In genomic region chr10:111378047-111378618, GRCm38 (mm10) we compare ENCODE assay signal across 11 mouse cellular contexts.
A peak's percentile ranks its signal among the peaks of the same experiment; 100 is the strongest.
DNase-seq lines count a peak whose midpoint lies in the region; ATAC-seq and TF ChIP-seq lines count a peak whose summit lies in the region.
"Had no signal": no experiment of that assay in that cellular context is flagged by ENCODE, and none has a peak within 500 bp of the region (broad histone marks: within the 10 kb centered on the region; RNA-seq: fewer than 3 reads in every experiment).

No protein-coding gene starts in this region.

- H3K4me1 ChIP-seq in ES-E14 (ENCODE audit: control insufficient read depth in 2 of 2, insufficient read depth in 2 of 2, low read length in 2 of 2, poor library complexity in 1 of 2): peaks cover 5 to 10% of the 10 kb centered on the region in 2 experiments
- H3K4me1 ChIP-seq in kidney, adult 2 months (ENCODE audit: control insufficient read depth, insufficient read depth, low read length): no peaks in the 10 kb centered on the region; the same call in 1 of the 2 replicates
- no peaks in the 10 kb centered on the region; the same call in 1 of the 2 replicates for H3K4me1 ChIP-seq in lung, embryonic 16.5 days (replicated peaks; ENCODE audit: control insufficient read depth, insufficient read depth, low read length)
- no peaks in the 10 kb centered on the region for H3K4me1 ChIP-seq in hindbrain, embryonic 14.5 days (replicated peaks; ENCODE audit: control insufficient read depth, insufficient read depth, low read length)

- no peaks in the 10 kb centered on the region for H3K9me3 ChIP-seq in ES-E14 (ENCODE audit: control insufficient read depth, insufficient read depth, low read depth, low read length)
- H3K9me3 ChIP-seq in lung, embryonic 16.5 days (ENCODE audit: control insufficient read depth, low read length): no peaks in the 10 kb centered on the region
- H3K9me3 ChIP-seq in hindbrain, embryonic 14.5 days (ENCODE audit: control insufficient read depth, low read length): no peaks in the 10 kb centered on the region
- H3K9me3 ChIP-seq: embryonic facial prominence, embryonic 13.5 days; hindbrain, embryonic 10.5 days had no signal

- TF ChIP-seq CTCF in kidney, adult 2 months (conservative IDR thresholded peaks at IDR 0.05; ENCODE audit: insufficient read depth, insufficient read length, low read depth, low read length): no peak
- no peak for TF ChIP-seq CTCF in left cerebral cortex, adult 2 months (IDR thresholded peaks at IDR 0.05)

- H3K9ac ChIP-seq in ES-E14 (ENCODE audit: insufficient read depth, low read depth, low read length, poor library complexity, severe bottlenecking): no peak overlapping the region; the same call in 1 of the 2 replicates
- H3K9ac ChIP-seq in lung, embryonic 16.5 days (ENCODE audit: low read length): no peak overlapping the region
- H3K9ac ChIP-seq in hindbrain, embryonic 14.5 days: no peak overlapping the region
- H3K9ac ChIP-seq: embryonic facial prominence, embryonic 13.5 days had no signal

- peak; percentile 70 for ATAC-seq in CD4-positive, CD25-positive, alpha-beta regulatory T cell, adult 4 months
- peak; percentile 65; the same call in 1 of the 2 replicates for ATAC-seq in lung, embryonic 16.5 days (ENCODE audit: low read depth)
- no peak for ATAC-seq in hindbrain, embryonic 14.5 days (ENCODE audit: low FRiP score)

- peak; percentile 87 for DNase-seq in ES-E14 (ENCODE audit: low read depth, low spot score)
- peak; percentile 79 for DNase-seq in kidney, adult 2 months
- DNase-seq in hindbrain, embryonic 14.5 days (ENCODE audit: low spot score): no peak
- no peak for DNase-seq in gastrocnemius, postnatal 10 days
- no peak for DNase-seq in gastrocnemius, adult 18-20 months (ENCODE audit: low spot score)
- DNase-seq in left cerebral cortex, adult 2 months (ENCODE audit: extremely low spot score in 1 of 2, low spot score in 2 of 2): no peak

- H3K4me3 ChIP-seq in ES-E14 (ENCODE audit: insufficient read depth in 1 of 2, low read depth in 1 of 2, low read length in 2 of 2, poor library complexity in 1 of 2, severe bottlenecking in 1 of 2): 0 out of 4 replicates have a peak overlapping the region, but pooled peaks of 1 of the 2 experiments have one; percentile 10
- H3K4me3 ChIP-seq in kidney, adult 2 months (ENCODE audit: insufficient read depth, low read depth, low read length): no peak overlapping the region
- no peak overlapping the region for H3K4me3 ChIP-seq in lung, embryonic 16.5 days (ENCODE audit: low read length)
- H3K4me3 ChIP-seq in hindbrain, embryonic 14.5 days (replicated peaks; ENCODE audit: low read length): no peak overlapping the region
- H3K4me3 ChIP-seq in left cerebral cortex, adult 2 months: no peak overlapping the region
- H3K4me3 ChIP-seq: embryonic facial prominence, embryonic 13.5 days; hindbrain, embryonic 10.5 days had no signal

- WGBS in kidney, adult 2 months: 21% methylated on average over 11 of the region's 11 CpGs
- WGBS in lung, embryonic 16.5 days: 28% methylated on average over 11 of the region's 11 CpGs
- 57% methylated on average over 11 of the region's 11 CpGs for WGBS in hindbrain, embryonic 14.5 days

- no peak for TF ChIP-seq POLR2A in kidney, adult 2 months (IDR thresholded peaks at IDR 0.05; ENCODE audit: low read depth, low read length)

- intact Hi-C loops in left cerebral cortex, adult 2 months (cut with DNase I): no loop called here

- in situ Hi-C loops in ES-E14 (cut with MboI; ENCODE audit: low sequenced_read_pairs in 2 of 2, unreplicated experiment in 2 of 2): no loop called here

- H3K27ac ChIP-seq in ES-E14 (ENCODE audit: insufficient read depth, low read depth, low read length, poor library complexity, severe bottlenecking): peak overlapping the region; percentile 83; the same call in 1 of the 2 replicates
- H3K27ac ChIP-seq in kidney, adult 2 months (ENCODE audit: insufficient read depth, low read depth, low read length): peak overlapping the region; percentile 89
- no peak overlapping the region for H3K27ac ChIP-seq in lung, embryonic 16.5 days (ENCODE audit: low read length)
- no peak overlapping the region for H3K27ac ChIP-seq in hindbrain, embryonic 14.5 days
- H3K27ac ChIP-seq in left cerebral cortex, adult 2 months: no peak overlapping the region
- H3K27ac ChIP-seq: embryonic facial prominence, embryonic 13.5 days; hindbrain, embryonic 10.5 days had no signal

- no peaks in the 10 kb centered on the region for H3K36me3 ChIP-seq in ES-E14 (ENCODE audit: control insufficient read depth, insufficient read depth, low read length, poor library complexity, severe bottlenecking)
- H3K36me3 ChIP-seq in kidney, adult 2 months (ENCODE audit: control insufficient read depth, insufficient read depth, low read length): no peaks in the 10 kb centered on the region
- H3K36me3 ChIP-seq in lung, embryonic 16.5 days (ENCODE audit: control insufficient read depth, insufficient read depth, low read length): no peaks in the 10 kb centered on the region
- H3K36me3 ChIP-seq in hindbrain, embryonic 14.5 days (replicated peaks; ENCODE audit: control insufficient read depth, insufficient read depth): no peaks in the 10 kb centered on the region
- H3K36me3 ChIP-seq: embryonic facial prominence, embryonic 13.5 days; hindbrain, embryonic 10.5 days had no signal

- no peaks in the 10 kb centered on the region for H3K27me3 ChIP-seq in kidney, adult 2 months (replicated peaks; ENCODE audit: control insufficient read depth, insufficient read depth, low read length)
- no peaks in the 10 kb centered on the region for H3K27me3 ChIP-seq in lung, embryonic 16.5 days (ENCODE audit: control insufficient read depth, insufficient read depth, low read depth, low read length)
- H3K27me3 ChIP-seq in hindbrain, embryonic 14.5 days (ENCODE audit: control insufficient read depth, insufficient read depth, low read length): no peaks in the 10 kb centered on the region
- H3K27me3 ChIP-seq: embryonic facial prominence, embryonic 13.5 days had no signal

- H3K4me2 ChIP-seq in lung, embryonic 16.5 days (ENCODE audit: low read depth, low read length): 0 out of 2 replicates have a peak overlapping the region, but pooled peaks have one; percentile 9
- H3K4me2 ChIP-seq in hindbrain, embryonic 14.5 days (replicated peaks): no peak overlapping the region
- H3K4me2 ChIP-seq: embryonic facial prominence, embryonic 13.5 days; midbrain, embryonic 11.5 days had no signal

TF ChIP-seq in ES-E14, 5 proteins besides CTCF, POLR2A, EP300 and RAD21:
- TF ChIP-seq CHD2 (IDR thresholded peaks at IDR 0.05; ENCODE audit: low read depth, low read length) (no peak), ZNF384 (IDR thresholded peaks at IDR 0.05; ENCODE audit: low read depth, low read length) (peak; percentile 72; the same call in 1 of the 2 replicates), HCFC1 (IDR thresholded peaks at IDR 0.05; ENCODE audit: borderline replicate concordance, insufficient read depth, low read length) (no peak), MAFK (IDR thresholded peaks at IDR 0.05; ENCODE audit: insufficient read depth, low read depth, low read length) (peak; percentile 95)

Comparison
In these comparisons a context has a peak if more than half of its experiments do, and no peak if none do; other contexts are left out.
1. DNase-seq: peak in ES-E14 (single experiment) and kidney, adult 2 months (single experiment); none in hindbrain, embryonic 14.5 days (single experiment), gastrocnemius, postnatal 10 days (single experiment), gastrocnemius, adult 18-20 months (single experiment) and left cerebral cortex, adult 2 months (0 of 2).
2. H3K27ac ChIP-seq: peak in ES-E14 (single experiment) and kidney, adult 2 months (single experiment); none in lung, embryonic 16.5 days (single experiment), hindbrain, embryonic 14.5 days (single experiment) and left cerebral cortex, adult 2 months (single experiment).